Mouse (Mus musculus) brain, adult 10 weeks (tissue): Measurements from ENCODE around the gene Adipor1. TPM values are rescaled to one million over a fixed set of nuclear protein-coding genes. Genes with fewer than 3 reads are reported as not detected.

Experiments
- polyA plus RNA-seq: library from polyadenylated mRNA; stranded (reverse); fragments of 350-450 nt; fragmentation: Illumina TruSeq; extraction: RNeasy Lipid Tissue Mini Kit (QIAGEN cat#74804); gene quantifications from one replicate; pipeline ENCODE4 v1.2.3, GENCODE M21; 2015; ENCODE audit warnings: low read depth, low replicate concordance

Adipor1 gene
- polyA plus RNA-seq, result 53.6 TPM

DNA sequence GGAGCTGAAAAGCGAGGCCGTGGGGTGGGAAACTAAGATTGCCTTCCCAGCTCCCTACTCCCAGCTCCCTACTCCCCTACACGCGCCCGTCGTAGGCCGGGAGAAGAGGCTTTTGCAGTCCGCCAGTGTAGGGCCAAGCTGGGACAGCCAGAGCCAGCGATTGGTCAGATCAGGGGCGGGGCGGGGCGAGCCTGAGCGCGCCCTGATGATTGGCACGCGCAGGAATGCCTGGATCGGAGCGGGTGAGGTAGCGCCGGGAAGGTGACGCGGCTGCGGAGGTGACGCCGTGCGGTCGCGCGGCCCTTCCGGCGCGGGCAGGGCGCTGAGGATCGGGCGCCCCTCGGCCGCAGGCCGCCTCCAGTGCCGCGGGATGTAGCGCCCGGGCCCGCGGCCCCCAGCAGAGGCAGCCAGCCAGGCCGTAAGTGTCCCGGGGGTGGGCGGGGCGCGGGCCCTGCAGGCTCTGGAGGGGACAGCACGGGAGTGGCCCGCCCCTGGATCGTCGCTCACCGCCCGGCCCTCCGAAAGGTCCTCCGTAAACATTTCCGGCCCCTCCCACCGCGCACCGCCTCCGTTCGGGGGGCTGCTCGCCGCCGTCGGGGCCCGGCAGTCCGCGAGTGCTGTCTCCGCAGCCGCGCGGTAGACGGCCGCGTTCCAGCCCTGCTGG lies at the start of gene Adipor1:
Adipor1 (plus strand) TSS at position 211 of the 664 bp plus-strand sequence.

DNA sequence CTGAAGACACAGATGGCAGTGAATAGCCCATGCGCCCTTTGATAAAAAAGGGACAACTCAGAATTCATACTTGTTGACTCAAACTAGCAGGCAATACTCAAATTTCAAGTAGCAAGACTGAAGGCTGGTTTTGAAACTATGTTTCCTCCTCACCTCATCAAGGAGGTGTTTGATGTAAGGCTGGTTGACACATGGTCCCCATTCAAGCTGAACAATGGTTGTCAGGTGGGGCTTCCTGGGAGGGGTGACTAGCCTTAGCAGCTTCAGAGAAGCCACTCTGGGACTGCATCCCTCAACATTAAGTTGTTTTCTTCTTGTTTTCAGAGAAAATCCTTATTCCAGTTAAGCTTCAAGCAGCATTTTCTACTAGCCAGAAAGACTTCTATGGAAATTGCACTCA lies 29.5 kb upstream of the Adipor1 start, which contains the start of gene 4933406M09Rik:
4933406M09Rik (plus strand) TSS at position 275 of the 400 bp plus-strand sequence.

DNA sequence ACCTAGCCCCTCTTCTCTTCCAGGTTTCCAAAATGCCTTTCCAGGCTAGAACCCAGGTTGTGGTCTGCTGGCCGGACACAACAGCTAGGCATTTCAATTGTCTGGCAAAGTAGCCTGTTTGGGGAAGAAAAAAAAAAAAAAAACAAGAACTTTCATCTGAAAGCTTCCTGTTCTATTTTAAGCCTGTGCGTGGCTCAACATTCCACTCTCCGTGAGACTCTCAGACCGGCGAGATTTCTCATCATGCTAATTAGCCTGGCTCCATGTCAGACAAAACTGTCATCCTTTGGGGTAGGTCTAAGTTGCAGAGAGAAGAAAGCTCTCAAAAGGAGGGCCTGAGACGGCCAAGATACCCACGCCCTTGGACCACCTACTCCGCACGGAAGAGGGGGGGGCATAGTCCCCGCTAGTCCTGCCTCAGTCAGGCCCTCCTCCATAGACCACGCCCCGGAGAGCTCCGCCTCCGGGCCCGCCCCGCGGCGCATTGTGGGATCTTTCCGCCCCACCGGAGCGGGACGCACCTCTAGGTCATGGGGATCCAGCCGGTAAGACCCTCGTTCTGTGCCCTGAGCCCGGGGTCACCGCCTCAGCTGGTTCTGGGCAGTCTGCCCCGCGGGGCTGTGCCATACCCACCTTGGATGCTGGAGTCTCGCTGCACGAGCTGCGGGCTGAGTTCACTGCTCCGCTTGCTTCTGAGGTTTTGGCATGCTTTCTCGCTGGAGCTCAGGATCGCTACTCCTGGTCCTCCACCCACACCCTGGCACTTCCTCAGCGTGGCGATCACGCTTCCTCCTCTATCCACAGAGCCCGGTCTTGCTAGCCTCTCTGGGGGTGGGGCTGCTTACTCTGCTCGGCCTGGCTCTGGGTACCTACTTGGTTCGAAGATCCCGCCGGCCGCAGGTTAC lies 9.4 kb upstream of the Adipor1 start, which contains the start of gene Cyb5r1:
Cyb5r1 (plus strand) TSS at position 51 of the 905 bp plus-strand sequence.

DNA sequence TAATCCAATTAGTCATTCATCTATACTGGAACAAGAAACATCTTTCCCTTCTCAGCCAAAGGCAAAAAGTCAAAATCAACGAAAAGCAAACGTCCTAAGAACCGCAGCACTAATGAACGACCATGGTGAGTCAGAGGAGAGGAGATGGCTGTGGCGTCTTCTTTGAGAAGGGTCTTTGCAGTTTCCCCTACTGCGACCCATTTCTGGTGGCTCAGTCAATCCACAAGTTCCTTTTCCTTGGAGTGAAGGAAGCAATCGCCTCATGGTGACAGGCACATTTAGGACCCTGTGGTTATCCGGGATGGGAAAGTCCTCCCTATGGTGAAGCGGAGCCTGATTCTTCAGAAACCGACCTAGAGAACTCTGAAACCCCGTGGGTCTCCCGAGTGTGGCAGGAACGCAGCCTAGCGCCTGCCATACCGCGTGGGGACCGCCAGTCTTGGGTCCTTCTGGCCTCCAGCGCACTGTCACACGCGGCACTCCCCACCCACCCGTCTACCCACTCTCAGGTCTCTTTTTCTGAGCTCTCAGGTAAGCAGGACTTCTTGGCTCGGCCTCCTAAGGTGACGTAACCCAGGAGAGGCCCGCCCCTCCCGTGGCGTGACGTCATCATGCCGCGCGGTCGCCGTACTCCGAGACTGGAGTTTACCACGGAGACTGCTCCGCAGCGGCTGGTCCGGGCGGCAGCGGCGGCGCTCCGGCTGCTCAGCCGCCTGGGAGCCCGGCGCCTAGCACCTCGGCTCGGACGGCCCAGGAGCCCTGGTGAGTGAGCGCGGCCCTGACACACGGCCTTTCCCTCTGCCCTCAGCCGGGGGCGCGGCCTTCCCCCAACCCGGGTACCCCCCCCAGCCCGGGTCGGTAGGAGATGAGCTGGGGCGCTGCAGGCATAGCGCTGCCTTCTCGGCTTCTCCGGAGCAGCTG lies 40.0 kb downstream of the Adipor1 start, which contains the start of gene Klhl12:
Klhl12 (plus strand) TSS at position 628 of the 921 bp plus-strand sequence.

Other genes starting within 250 kb of the Adipor1 start
- gene Chil1, start 233.2 kb upstream of the Adipor1 start, polyA plus RNA-seq, result 19.5 TPM
- gene Mybph, start 221.9 kb upstream of the Adipor1 start, polyA plus RNA-seq, result not detected
- 133 TPM for gene Adora1, start 179.9 kb upstream of the Adipor1 start, polyA plus RNA-seq
- gene Myog, start 125.4 kb upstream of the Adipor1 start, polyA plus RNA-seq, result not detected
- gene Ppfia4, start 82.5 kb upstream of the Adipor1 start, polyA plus RNA-seq, result 32.8 TPM
- gene Tmem183a, start 53.4 kb upstream of the Adipor1 start, polyA plus RNA-seq, result 54.9 TPM
- not detected for gene 4933406M09Rik, start 29.4 kb upstream of the Adipor1 start, polyA plus RNA-seq
- gene Cyb5r1, start 9.8 kb upstream of the Adipor1 start, polyA plus RNA-seq, result 23.7 TPM
- gene Klhl12, start 40.2 kb downstream of the Adipor1 start, polyA plus RNA-seq, result 30.5 TPM
- 31.2 TPM for gene Rabif, start 79.3 kb downstream of the Adipor1 start, polyA plus RNA-seq
- not detected for gene Mgat4e, start 134.3 kb downstream of the Adipor1 start, polyA plus RNA-seq
- gene Kdm5b, start 144.8 kb downstream of the Adipor1 start, polyA plus RNA-seq, result 20.0 TPM
- 45.1 TPM for gene Syt2, start 231.3 kb downstream of the Adipor1 start, polyA plus RNA-seq